Mouse (Mus musculus) heart, embryonic 11.5 days (tissue): ENCODE results near the gene Neu2. TPM values are rescaled to one million over a fixed set of nuclear protein-coding genes. Genes with fewer than 3 reads are reported as not detected.

Source experiments
- ATAC-seq: fragments of 200-750 bp; cut with Nextera tagmentation; replicated peaks from 2 replicates; pipeline ENCODE4 v1.8.0; 2017; ENCODE audit warnings: moderate library complexity; ENCODE audit not compliant: insufficient number of reproducible peaks, low FRiP score, low TSS enrichment
- H3K27ac ChIP-seq: fragments of 300-500 bp; sonication (generic); 2 replicates; pipeline ENCODE4 v1.5.1; 2014; ENCODE audit warnings: mild to moderate bottlenecking, low read depth, low read length
- H3K27me3 ChIP-seq: fragments of 300-500 bp; sonication (generic); 2 replicates; pipeline ENCODE4 v1.6.1; 2014; ENCODE audit warnings: mild to moderate bottlenecking, low read length, mixed read lengths; ENCODE audit not compliant: control insufficient read depth, insufficient read depth
- H3K36me3 ChIP-seq: fragments of 300-500 bp; sonication (generic); 2 replicates; pipeline ENCODE4 v1.6.1; 2014; ENCODE audit warnings: mild to moderate bottlenecking, low read length, moderate library complexity, mixed read lengths; ENCODE audit not compliant: control insufficient read depth, insufficient read depth
- H3K4me1 ChIP-seq: fragments of 300-500 bp; sonication (generic); 2 replicates; pipeline ENCODE4 v1.6.1; 2014; ENCODE audit warnings: low read length; ENCODE audit not compliant: control insufficient read depth, insufficient read depth
- H3K4me2 ChIP-seq: fragments of 300-500 bp; sonication (generic); 2 replicates; pipeline ENCODE4 v1.6.1; 2014; ENCODE audit warnings: mild to moderate bottlenecking, moderate library complexity
- H3K4me3 ChIP-seq: fragments of 300-500 bp; sonication (generic); 2 replicates; pipeline ENCODE4 v1.5.1; 2014; ENCODE audit warnings: low read depth, low read length
- H3K9ac ChIP-seq: fragments of 300-500 bp; sonication (generic); 2 replicates; pipeline ENCODE4 v1.6.1; 2014; ENCODE audit warnings: mild to moderate bottlenecking, low read depth, low read length, moderate library complexity
- H3K9me3 ChIP-seq: fragments of 300-500 bp; sonication (generic); replicated peaks from 2 replicates; pipeline ENCODE4 v1.6.1; 2016; ENCODE audit warnings: low read length; ENCODE audit not compliant: control insufficient read depth
- WGBS: fragments of 180-500 bp; shearing (Covaris S2); extraction: QIAGEN DNeasy Blood & Tissue Kit; methylation state at CpG from one replicate; pipeline ENCODE4 v1.1.7; 2014; ENCODE audit not compliant: insufficient replicate concordance; 5-methylcytosine and 5-hydroxymethylcytosine counted together
- polyA plus RNA-seq: library from polyadenylated mRNA; unstranded; fragments of >200 nt; fragmentation: Nextera tagmentation; extraction: Ambion mirVana; gene quantifications from 2 replicates; pipeline ENCODE4 v1.2.1, GENCODE M21; 2014

Gene Neu2
- polyA plus RNA-seq, 1 experiment from 2014 or later, result not detected

- no peak overlapping the region for H3K4me3 ChIP-seq
- no peak overlapping the region for H3K4me2 ChIP-seq
- no peak overlapping the region for H3K9ac ChIP-seq
- 8% methylated on average over 3 of the region's 3 CpGs for WGBS
- no peaks in the 10 kb centered on the region for H3K27me3 ChIP-seq
- no peaks in the 10 kb centered on the region for H3K9me3 ChIP-seq
- no peaks in the 10 kb centered on the region; the same call in 1 of the 2 replicates for H3K4me1 ChIP-seq
- no peak overlapping the region for H3K27ac ChIP-seq
- H3K36me3 ChIP-seq, result no peaks in the 10 kb centered on the region
- ATAC-seq, result no peak
These were observed 71.1 kb downstream of the Neu2 start for GRCm38 (mm10) chr1:87580824-87581223.

- H3K27ac ChIP-seq, result no peak overlapping the region
- H3K9me3 ChIP-seq, result no peaks in the 10 kb centered on the region
- ATAC-seq, result no peak
- H3K27me3 ChIP-seq, result no peaks in the 10 kb centered on the region
- H3K4me2 ChIP-seq, result no peak overlapping the region
- H3K36me3 ChIP-seq, result no peaks in the 10 kb centered on the region
- H3K4me3 ChIP-seq, result no peak overlapping the region
- H3K9ac ChIP-seq, result no peak overlapping the region
- no peaks in the 10 kb centered on the region; the same call in 1 of the 2 replicates for H3K4me1 ChIP-seq
- 80% methylated on average over 7 of the region's 7 CpGs for WGBS
These were observed 79.5 kb downstream of the Neu2 start for GRCm38 (mm10) chr1:87589162-87589561.

GRCm38 (mm10) chr1:87589980-87590379 lies 80.3 kb downstream of the Neu2 start:
- no peak overlapping the region for H3K9ac ChIP-seq
- no peaks in the 10 kb centered on the region for H3K9me3 ChIP-seq
- no peaks in the 10 kb centered on the region; the same call in 1 of the 2 replicates for H3K4me1 ChIP-seq
- no peaks in the 10 kb centered on the region for H3K27me3 ChIP-seq
- no peak overlapping the region for H3K4me2 ChIP-seq
- no peaks in the 10 kb centered on the region for H3K36me3 ChIP-seq
- no peak for ATAC-seq
- WGBS, result 86% methylated on average over 8 of the region's 8 CpGs
- H3K27ac ChIP-seq, result no peak overlapping the region
- H3K4me3 ChIP-seq, result no peak overlapping the region

- H3K27me3 ChIP-seq, result no peaks in the 10 kb centered on the region
- ATAC-seq, result no peak
- no peaks in the 10 kb centered on the region for H3K36me3 ChIP-seq
- no peak overlapping the region for H3K27ac ChIP-seq
- H3K4me3 ChIP-seq, result no peak overlapping the region
- no peak overlapping the region for H3K9ac ChIP-seq
- H3K9me3 ChIP-seq, result no peaks in the 10 kb centered on the region
- H3K4me1 ChIP-seq, result no peaks in the 10 kb centered on the region; the same call in 1 of the 2 replicates
- H3K4me2 ChIP-seq, result no peak overlapping the region
- 49% methylated on average over 3 of the region's 3 CpGs for WGBS
These were observed 84.6 kb downstream of the Neu2 start for GRCm38 (mm10) chr1:87594261-87594660.

GRCm38 (mm10) chr1:87594671-87595070 lies 85.0 kb downstream of the Neu2 start:
- Histone ChIP-seq H3K9me3 (no peaks in the 10 kb centered on the region), H3K4me3 (no peak overlapping the region), H3K9ac (no peak overlapping the region), H3K4me1 (no peaks in the 10 kb centered on the region; the same call in 1 of the 2 replicates), H3K27me3 (no peaks in the 10 kb centered on the region), H3K36me3 (no peaks in the 10 kb centered on the region), H3K27ac (no peak overlapping the region), H3K4me2 (no peak overlapping the region)
- no peak for ATAC-seq
- 89% methylated on average over 10 of the region's 10 CpGs for WGBS

- no peak overlapping the region for H3K4me2 ChIP-seq
- H3K4me3 ChIP-seq, result no peak overlapping the region
- no peaks in the 10 kb centered on the region for H3K4me1 ChIP-seq
- no peak for ATAC-seq
- 74% methylated on average over 7 of the region's 7 CpGs for WGBS
- no peaks in the 10 kb centered on the region for H3K27me3 ChIP-seq
- H3K9ac ChIP-seq, result no peak overlapping the region
- no peaks in the 10 kb centered on the region for H3K36me3 ChIP-seq
- no peak overlapping the region for H3K27ac ChIP-seq
- H3K9me3 ChIP-seq, result no peaks in the 10 kb centered on the region
These were observed 90.8 kb downstream of the Neu2 start for GRCm38 (mm10) chr1:87600533-87600932.

GRCm38 (mm10) chr1:87601801-87602200 lies 92.1 kb downstream of the Neu2 start:
- 58% methylated on average over 2 of the region's 2 CpGs for WGBS
- Histone ChIP-seq H3K9ac (no peak overlapping the region), H3K4me2 (no peak overlapping the region), H3K36me3 (no peaks in the 10 kb centered on the region), H3K27ac (no peak overlapping the region), H3K4me1 (no peaks in the 10 kb centered on the region), H3K27me3 (no peaks in the 10 kb centered on the region), H3K9me3 (no peaks in the 10 kb centered on the region), H3K4me3 (no peak overlapping the region)
- ATAC-seq, result no peak

- WGBS, result 87% methylated on average over 5 of the region's 5 CpGs
- ATAC-seq, result no peak
- Histone ChIP-seq H3K9ac (no peak overlapping the region), H3K36me3 (no peaks in the 10 kb centered on the region), H3K4me1 (no peaks in the 10 kb centered on the region), H3K4me3 (no peak overlapping the region), H3K27me3 (no peaks in the 10 kb centered on the region), H3K27ac (no peak overlapping the region), H3K9me3 (no peaks in the 10 kb centered on the region), H3K4me2 (no peak overlapping the region)
These were observed 93.7 kb downstream of the Neu2 start for GRCm38 (mm10) chr1:87603389-87603788.

- Histone ChIP-seq H3K4me3 (no peak overlapping the region), H3K9ac (no peak overlapping the region), H3K9me3 (no peaks in the 10 kb centered on the region), H3K36me3 (no peaks in the 10 kb centered on the region), H3K27ac (no peak overlapping the region), H3K4me2 (no peak overlapping the region), H3K27me3 (peaks cover 2% of the 10 kb centered on the region; the same call in 1 of the 2 replicates), H3K4me1 (no peaks in the 10 kb centered on the region)
- no peak for ATAC-seq
- 78% methylated on average over 2 of the region's 2 CpGs for WGBS
These were observed 95.6 kb downstream of the Neu2 start for GRCm38 (mm10) chr1:87605296-87605695.
